Mouse (Mus musculus) right cerebral cortex, postnatal 4 days (tissue): ENCODE data around the gene Abi3bp.

Experiments
- DNase-seq: peaks from one replicate; pipeline ENCODE4 v3.0.0-alpha.2; 2022

Abi3bp gene

DNA sequence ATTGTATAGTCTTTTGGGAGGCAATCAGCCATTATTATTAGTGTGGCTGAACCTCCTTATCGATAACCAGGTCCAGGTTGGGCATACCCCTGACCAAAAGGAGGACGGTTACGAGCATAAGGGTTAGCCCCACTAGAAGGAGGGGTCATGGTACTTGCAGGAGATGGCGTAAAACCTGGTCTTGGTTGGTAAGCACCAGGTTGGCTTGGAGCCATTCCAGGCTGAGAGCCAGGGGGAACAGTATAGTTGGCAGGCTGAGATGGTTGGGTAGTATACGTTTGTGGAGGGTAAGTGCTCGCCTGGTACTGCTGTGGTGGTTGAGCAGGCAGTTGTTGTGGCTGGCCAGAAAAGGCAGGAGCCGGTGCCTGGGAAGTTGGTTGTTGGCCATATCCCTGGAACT, 213.0 kb downstream of the Abi3bp start:
- peak; percentile 6 for DNase-seq

DNA sequence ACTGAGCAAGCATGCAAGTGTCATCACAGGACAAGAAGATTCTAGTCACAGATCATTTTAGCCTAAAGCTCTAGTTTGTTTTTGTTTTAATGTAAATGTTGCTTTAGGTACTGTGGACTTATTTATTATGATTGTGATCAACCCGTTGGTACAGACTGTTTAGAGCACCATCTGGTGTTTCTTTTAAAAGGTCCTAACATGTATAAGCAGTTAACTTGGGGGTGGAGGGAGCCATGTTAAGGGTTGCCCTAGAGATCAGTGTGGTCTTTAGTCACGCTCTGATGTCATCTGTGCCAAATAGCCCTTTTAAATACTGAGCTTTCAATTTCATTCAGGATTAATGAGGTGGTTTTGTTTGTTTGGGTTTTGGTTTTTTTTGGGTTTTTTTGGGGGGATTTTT, 218.8 kb downstream of the Abi3bp start:
- no peak for DNase-seq

DNA sequence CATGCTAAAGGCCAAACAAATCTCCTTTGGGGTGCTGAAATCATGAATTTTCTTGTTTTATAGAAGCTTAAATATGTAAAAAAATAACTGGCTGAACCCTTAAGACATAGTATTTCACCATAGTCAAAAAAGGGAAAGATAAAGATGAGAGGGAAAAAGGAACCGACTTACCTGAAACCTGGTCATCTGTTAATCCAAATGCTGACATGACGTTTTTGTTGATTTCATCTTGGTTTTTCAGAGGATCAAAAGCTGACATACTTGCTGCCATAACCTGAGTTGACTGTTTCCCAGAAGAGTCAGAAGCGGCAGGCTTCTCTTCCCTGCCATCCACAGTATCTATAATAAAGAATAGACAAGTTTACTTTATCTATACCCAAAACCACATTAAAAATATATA, 223.2 kb downstream of the Abi3bp start:
- no peak for DNase-seq

DNA sequence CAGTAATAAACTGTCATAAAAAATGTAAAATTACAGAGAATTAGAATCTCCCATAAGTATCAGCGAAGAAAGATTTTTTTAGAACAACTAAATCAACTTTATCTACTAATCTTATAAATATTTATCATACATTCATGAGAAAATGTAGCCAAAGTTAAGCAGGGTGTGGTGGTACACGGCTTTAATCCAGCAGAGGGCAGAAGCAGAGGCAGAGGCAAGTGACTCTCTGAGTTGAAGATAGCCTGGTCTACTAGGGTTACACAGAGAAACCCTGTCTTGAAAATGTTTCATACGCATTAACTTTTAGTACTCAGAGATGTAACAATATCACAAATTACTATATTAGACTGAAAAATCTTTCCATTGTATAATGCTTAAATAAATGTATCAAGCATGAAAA, 228.1 kb downstream of the Abi3bp start:
- DNase-seq = no peak

DNA sequence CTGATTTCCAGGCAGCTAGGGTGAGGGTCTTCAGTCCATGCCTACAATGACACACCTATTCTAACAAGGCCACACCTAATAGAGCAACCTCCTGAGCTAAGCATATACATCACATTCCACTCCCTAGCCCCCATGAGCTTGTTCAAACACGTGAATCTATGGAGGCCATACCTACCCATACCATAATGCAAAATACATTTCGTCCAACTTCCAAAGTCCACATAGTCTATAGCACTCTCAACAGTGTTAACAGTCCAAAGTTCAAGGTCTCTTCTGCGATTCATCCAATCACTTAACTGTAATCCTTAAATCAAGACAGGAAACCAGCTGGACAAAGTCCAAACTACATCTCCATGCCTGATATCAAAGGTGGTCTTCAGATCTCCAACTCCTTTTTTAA, 232.4 kb downstream of the Abi3bp start:
- DNase-seq = no peak

DNA sequence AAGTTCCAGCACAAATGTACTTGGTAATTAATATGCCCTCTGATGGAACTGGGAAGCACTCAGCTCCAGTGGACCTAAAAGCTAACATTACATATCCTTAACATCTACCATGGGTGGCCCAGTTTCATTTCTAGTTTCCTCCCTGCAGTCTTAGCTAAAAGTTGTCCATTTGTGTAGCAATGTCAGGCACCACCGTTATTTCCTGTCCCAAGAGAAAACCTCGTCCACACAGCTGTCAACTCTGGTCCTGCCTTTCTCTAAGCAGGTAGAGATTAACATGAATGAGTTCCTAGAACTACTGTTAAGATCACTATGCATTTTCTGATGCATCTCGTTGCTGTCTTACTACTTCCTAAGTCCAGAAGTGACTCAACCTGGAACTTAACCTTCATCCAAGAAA, 237.9 kb downstream of the Abi3bp start:
- no peak for DNase-seq

DNA sequence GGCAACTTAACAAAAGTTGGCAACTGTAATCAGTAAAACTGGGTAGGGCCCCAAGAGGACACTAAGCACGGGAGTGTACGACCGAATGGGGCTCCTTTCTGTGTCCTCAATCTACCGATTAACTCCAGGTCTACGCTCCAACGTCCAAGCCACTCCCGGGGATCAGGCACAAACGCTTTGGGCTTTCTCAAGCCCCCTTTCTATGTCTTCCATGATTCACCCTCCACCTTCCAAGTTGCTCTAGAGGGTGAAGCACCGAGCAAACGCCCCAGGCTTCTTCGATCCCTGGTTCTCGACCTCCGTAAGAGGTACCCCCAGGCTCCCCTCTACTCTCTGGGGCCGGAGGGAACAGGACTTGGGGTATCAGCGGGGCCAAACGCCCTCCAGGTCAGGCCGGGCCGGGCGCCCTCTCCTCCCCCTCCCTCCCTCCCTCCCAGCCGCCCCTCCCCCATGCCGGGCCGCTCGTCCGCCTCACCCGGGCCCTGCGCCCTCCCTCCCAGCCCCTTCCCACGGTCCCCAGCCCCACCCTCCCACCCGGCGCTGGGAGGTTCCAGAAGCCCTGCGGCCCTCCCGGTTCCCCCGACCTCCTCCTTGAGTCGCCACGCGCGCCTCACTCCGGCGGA, 239.0 kb downstream of the Abi3bp start:
- peak; percentile 63 for DNase-seq

GRCm38 (mm10) chr16:56717224-56718200, 239.8 kb downstream of the Abi3bp start, which contains the start of gene Tfg:
Tfg (minus strand) TSS chr16:56717450.
- peak; percentile 99 for DNase-seq

DNA sequence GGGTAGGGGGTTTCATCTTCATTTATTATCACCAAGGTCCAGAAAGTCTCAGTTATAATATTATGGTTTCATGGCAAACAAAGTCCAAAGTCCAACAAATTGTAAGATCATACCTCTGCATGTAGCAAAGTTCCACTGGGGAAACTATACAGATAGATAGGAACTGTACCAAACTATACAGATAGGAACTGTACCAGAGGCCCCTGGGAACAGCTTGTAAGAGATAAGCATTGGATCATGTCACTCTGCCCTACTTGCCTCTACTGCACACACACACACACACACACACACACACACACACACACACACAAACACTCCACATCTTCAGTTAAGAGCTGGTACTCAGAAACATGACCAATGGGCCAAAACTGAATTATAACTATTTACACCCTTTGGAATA, 241.4 kb downstream of the Abi3bp start:
- no peak for DNase-seq

- DNase-seq = no peak
These were observed 244.7 kb downstream of the Abi3bp start for GRCm38 (mm10) chr16:56722357-56722756.

GRCm38 (mm10) chr16:56724927-56725326, 247.2 kb downstream of the Abi3bp start:
- DNase-seq = no peak

- no peak for DNase-seq
These were observed 251.4 kb downstream of the Abi3bp start for GRCm38 (mm10) chr16:56729060-56729459.
